Mouse (Mus musculus) heart, embryonic 16.5 days (tissue): ENCODE results near the gene Ppp4r1. TPM values are rescaled to one million over a fixed set of nuclear protein-coding genes. Genes with fewer than 3 reads are reported as not detected.

Experiments used
- ATAC-seq: fragments of 200-750 bp; cut with Nextera tagmentation; replicated peaks from 2 replicates; pipeline ENCODE4 v1.8.0; 2017; ENCODE audit warnings: moderate number of reproducible peaks; ENCODE audit not compliant: insufficient read depth, low FRiP score; ENCODE audit errors: extremely low read depth
- H3K27ac ChIP-seq: fragments of 300-500 bp; sonication (generic); 2 replicates; pipeline ENCODE4 v1.5.1; 2014; ENCODE audit warnings: mild to moderate bottlenecking, low read length, control low read depth, moderate library complexity
- H3K27me3 ChIP-seq: fragments of 300-500 bp; sonication (generic); 2 replicates; pipeline ENCODE4 v1.6.1; 2014; ENCODE audit warnings: low read length, mixed read lengths; ENCODE audit not compliant: control insufficient read depth, insufficient read depth
- H3K36me3 ChIP-seq: fragments of 300-500 bp; sonication (generic); 2 replicates; pipeline ENCODE4 v1.6.1; 2014; ENCODE audit not compliant: control insufficient read depth, insufficient read depth
- H3K4me1 ChIP-seq: fragments of 300-500 bp; sonication (generic); 2 replicates; pipeline ENCODE4 v1.6.1; 2014; ENCODE audit warnings: low read length, mixed read lengths; ENCODE audit not compliant: control insufficient read depth, insufficient read depth
- H3K4me2 ChIP-seq: fragments of 300-500 bp; sonication (generic); 2 replicates; pipeline ENCODE4 v1.6.1; 2014; ENCODE audit warnings: low read depth, mild to moderate bottlenecking, control low read depth, low read length
- H3K4me3 ChIP-seq: fragments of 300-500 bp; sonication (generic); 2 replicates; pipeline ENCODE4 v1.5.1; 2014; ENCODE audit warnings: mild to moderate bottlenecking, control low read depth, low read length
- H3K9ac ChIP-seq: fragments of 300-500 bp; sonication (generic); 2 replicates; pipeline ENCODE4 v1.6.1; 2014; ENCODE audit warnings: low read length, control low read depth
- H3K9me3 ChIP-seq: fragments of 300-500 bp; sonication (generic); replicated peaks from 2 replicates; pipeline ENCODE4 v1.6.1; 2016; ENCODE audit warnings: low read length; ENCODE audit not compliant: control insufficient read depth
- WGBS: fragments of 180-500 bp; shearing (Covaris S2); extraction: QIAGEN DNeasy Blood & Tissue Kit; methylation state at CpG from one replicate; pipeline ENCODE4 v1.1.7; 2014; 5-methylcytosine and 5-hydroxymethylcytosine counted together
- polyA plus RNA-seq: library from polyadenylated mRNA; unstranded; fragments of >200 nt; fragmentation: Nextera tagmentation; extraction: Ambion mirVana; gene quantifications from 2 replicates; pipeline ENCODE4 v1.2.1, GENCODE M21; 2015

Gene Ppp4r1
- polyA plus RNA-seq, 1 experiment from 2014 or later = 27.3 TPM

DNA sequence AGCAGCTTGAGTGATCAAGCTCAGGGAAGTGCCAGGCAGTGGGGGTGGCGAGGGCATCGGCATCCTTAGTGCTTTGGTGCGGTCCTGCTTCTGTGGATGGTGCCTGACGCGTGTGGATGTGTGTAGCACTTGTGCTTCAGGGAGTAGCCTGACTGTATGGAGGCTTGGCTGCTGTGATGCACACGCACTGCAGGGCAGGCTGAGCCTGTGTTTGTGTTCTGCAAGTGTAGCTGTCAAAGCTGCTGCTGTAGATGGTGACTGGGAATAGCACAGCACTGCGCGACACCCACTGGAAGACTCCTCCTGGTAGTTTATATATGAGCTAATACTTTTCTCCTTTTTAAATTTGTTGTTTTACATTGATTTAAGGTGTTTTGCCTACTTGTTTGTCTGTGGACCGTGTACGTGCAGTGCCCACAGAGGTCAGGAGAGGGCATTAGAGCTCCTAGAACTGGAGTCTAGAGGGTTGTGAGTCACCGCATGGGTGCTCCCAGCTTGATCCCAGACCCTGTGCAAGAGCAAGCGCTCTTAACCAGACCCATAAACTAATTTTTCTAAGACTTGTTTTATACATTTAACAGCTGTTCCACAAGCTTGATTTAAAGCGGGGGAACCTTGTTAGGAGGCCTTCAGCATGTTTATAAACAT, 48.0 kb downstream of the Ppp4r1 start:
- no peak overlapping the region for H3K9ac ChIP-seq
- H3K36me3 ChIP-seq = peaks cover 43% of the 10 kb centered on the region
- H3K27me3 ChIP-seq = no peaks in the 10 kb centered on the region
- no peak overlapping the region for H3K4me2 ChIP-seq
- H3K4me3 ChIP-seq = no peak overlapping the region
- no peaks in the 10 kb centered on the region for H3K4me1 ChIP-seq
- H3K27ac ChIP-seq = no peak overlapping the region
- H3K9me3 ChIP-seq = no peaks in the 10 kb centered on the region
- no peak for ATAC-seq
- 88% methylated on average over 13 of the region's 13 CpGs for WGBS

- Histone ChIP-seq H3K27me3 (no peaks in the 10 kb centered on the region), H3K9ac (no peak overlapping the region), H3K27ac (no peak overlapping the region), H3K4me2 (no peak overlapping the region), H3K9me3 (no peaks in the 10 kb centered on the region), H3K4me1 (no peaks in the 10 kb centered on the region), H3K4me3 (no peak overlapping the region), H3K36me3 (peaks cover 66% of the 10 kb centered on the region)
- ATAC-seq = no peak
- WGBS = 81% methylated on average over 3 of the region's 3 CpGs
These were observed 51.5 kb downstream of the Ppp4r1 start for GRCm38 (mm10) chr17:65833891-65834290.

DNA sequence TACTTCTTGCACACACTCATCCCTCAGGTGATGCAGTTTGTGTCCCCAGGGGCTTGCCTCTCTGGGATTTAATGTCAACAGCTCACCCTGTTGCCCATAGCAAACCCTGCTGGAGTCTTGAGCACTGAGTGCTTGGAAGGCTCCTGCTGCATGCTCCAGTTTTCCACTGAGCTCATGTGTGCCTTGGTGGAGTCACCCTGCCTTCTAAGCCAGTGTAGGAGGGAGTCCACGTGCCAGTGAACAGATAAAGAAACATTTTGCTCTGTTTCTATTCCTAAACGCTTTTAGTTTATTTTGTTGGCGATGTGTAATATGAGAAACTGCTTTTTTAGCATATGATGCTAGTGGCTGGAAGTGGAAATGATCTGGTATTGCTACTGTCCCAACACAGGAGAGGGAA, 54.4 kb downstream of the Ppp4r1 start:
- H3K9ac ChIP-seq = no peak overlapping the region
- no peak overlapping the region for H3K4me3 ChIP-seq
- no peak for ATAC-seq
- H3K9me3 ChIP-seq = no peaks in the 10 kb centered on the region
- no peak overlapping the region for H3K4me2 ChIP-seq
- 83% methylated on average over 3 of the region's 3 CpGs for WGBS
- H3K27ac ChIP-seq = no peak overlapping the region
- H3K4me1 ChIP-seq = no peaks in the 10 kb centered on the region
- no peaks in the 10 kb centered on the region for H3K27me3 ChIP-seq
- peaks cover 72% of the 10 kb centered on the region for H3K36me3 ChIP-seq

DNA sequence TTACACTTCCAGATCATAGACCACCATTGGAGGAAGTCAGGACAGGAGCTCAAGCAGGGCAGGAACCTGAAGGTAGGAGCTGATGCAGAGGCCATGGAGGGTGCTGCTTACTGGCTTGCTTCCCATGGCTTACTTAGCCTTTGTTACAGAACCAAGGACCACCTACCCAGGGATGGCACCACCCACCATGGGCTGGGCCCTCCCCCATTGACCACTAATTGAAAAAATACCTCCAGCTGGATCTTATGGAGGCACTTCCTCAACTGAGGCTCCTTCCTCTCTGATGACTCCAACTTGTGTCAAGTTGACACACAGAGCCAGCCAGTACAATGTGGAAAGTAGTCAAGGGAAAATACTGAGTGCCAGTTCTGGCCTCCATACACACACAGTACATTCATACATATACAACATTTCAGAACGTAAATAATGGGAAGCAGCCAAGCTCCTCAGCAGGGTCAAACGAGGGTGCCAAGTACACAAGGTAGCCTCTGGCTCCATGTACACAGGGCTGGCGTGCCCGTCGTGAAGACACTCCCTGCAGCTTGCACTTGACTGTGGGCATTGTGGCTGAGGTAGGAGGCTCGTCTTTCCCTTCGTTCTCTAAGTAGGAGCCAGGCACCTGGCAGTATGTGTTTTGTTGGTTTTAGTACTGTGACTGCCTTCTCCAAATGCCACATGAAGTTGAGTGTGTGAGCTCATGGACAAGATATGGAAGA, 57.3 kb downstream of the Ppp4r1 start:
- ATAC-seq = no peak
- Histone ChIP-seq H3K9ac (no peak overlapping the region), H3K4me3 (no peak overlapping the region), H3K4me1 (no peaks in the 10 kb centered on the region), H3K27ac (no peak overlapping the region), H3K4me2 (no peak overlapping the region), H3K9me3 (no peaks in the 10 kb centered on the region), H3K27me3 (no peaks in the 10 kb centered on the region), H3K36me3 (peaks cover 62% of the 10 kb centered on the region)
- 87% methylated on average over 7 of the region's 7 CpGs for WGBS

GRCm38 (mm10) chr17:65842669-65843381, 60.5 kb downstream of the Ppp4r1 start:
- H3K4me1 ChIP-seq = peaks cover 2% of the 10 kb centered on the region; the same call in 1 of the 2 replicates
- ATAC-seq = no peak
- no peak overlapping the region for H3K27ac ChIP-seq
- H3K9me3 ChIP-seq = no peaks in the 10 kb centered on the region
- H3K9ac ChIP-seq = no peak overlapping the region
- peaks cover 41% of the 10 kb centered on the region for H3K36me3 ChIP-seq
- no peak overlapping the region for H3K4me3 ChIP-seq
- no peaks in the 10 kb centered on the region for H3K27me3 ChIP-seq
- WGBS = 84% methylated on average over 10 of the region's 10 CpGs
- no peak overlapping the region for H3K4me2 ChIP-seq

GRCm38 (mm10) chr17:65845423-65845822, 63.0 kb downstream of the Ppp4r1 start:
- Histone ChIP-seq H3K27ac (no peak overlapping the region), H3K9ac (no peak overlapping the region), H3K9me3 (no peaks in the 10 kb centered on the region), H3K27me3 (no peaks in the 10 kb centered on the region), H3K36me3 (peaks cover 33% of the 10 kb centered on the region), H3K4me3 (no peak overlapping the region), H3K4me1 (peaks cover 6% of the 10 kb centered on the region), H3K4me2 (no peak overlapping the region)
- WGBS = 87% methylated on average over 6 of the region's 6 CpGs
- ATAC-seq = no peak

- H3K27ac ChIP-seq = peak overlapping the region; percentile 13; the same call in 1 of the 2 replicates
- 0 out of 2 replicates have a peak, but pooled peaks have one; percentile 44 for ATAC-seq
- no peak overlapping the region for H3K4me2 ChIP-seq
- no peaks in the 10 kb centered on the region for H3K9me3 ChIP-seq
- H3K36me3 ChIP-seq = peaks cover 24% of the 10 kb centered on the region
- H3K9ac ChIP-seq = 0 out of 2 replicates have a peak overlapping the region, but pooled peaks have one; percentile 1
- H3K27me3 ChIP-seq = no peaks in the 10 kb centered on the region
- no peak overlapping the region for H3K4me3 ChIP-seq
- 69% methylated on average over 11 of the region's 11 CpGs for WGBS
- H3K4me1 ChIP-seq = peaks cover 6% of the 10 kb centered on the region
These were observed 65.5 kb downstream of the Ppp4r1 start for GRCm38 (mm10) chr17:65847694-65848449.

DNA sequence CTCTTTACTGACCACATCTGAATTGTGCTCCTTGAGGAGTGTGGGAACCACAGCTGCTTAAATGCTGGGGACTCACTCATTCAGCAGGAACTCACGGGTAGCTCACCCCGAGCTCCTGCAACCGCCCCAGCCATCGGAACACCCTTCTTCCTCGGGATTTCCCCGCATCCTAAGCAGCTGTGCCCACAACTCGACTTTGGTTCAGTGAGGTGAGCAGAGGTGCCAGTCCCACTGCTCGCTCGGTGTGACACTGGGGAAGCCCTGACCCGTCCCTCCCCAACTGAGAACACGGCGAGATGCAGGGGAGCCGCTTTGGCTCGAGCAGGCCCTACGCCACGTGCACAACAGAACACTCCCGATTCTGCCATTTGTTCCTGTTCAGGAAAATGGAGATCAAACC, 68.1 kb downstream of the Ppp4r1 start:
- H3K4me2 ChIP-seq = no peak overlapping the region
- no peak overlapping the region for H3K9ac ChIP-seq
- peaks cover 27% of the 10 kb centered on the region for H3K36me3 ChIP-seq
- H3K27me3 ChIP-seq = no peaks in the 10 kb centered on the region
- H3K27ac ChIP-seq = no peak overlapping the region
- no peak overlapping the region for H3K4me3 ChIP-seq
- 88% methylated on average over 17 of the region's 17 CpGs for WGBS
- no peaks in the 10 kb centered on the region for H3K9me3 ChIP-seq
- H3K4me1 ChIP-seq = peaks cover 6% of the 10 kb centered on the region
- no peak for ATAC-seq
